Mouse (Mus musculus) bone marrow macrophage, adult 2 months (primary cell): ENCODE measurements around the gene Fgf9. TPM values are rescaled to one million over a fixed set of nuclear protein-coding genes. Genes with fewer than 3 reads are reported as not detected.

Experiments used
- H3K27ac ChIP-seq: 2 replicates; pipeline ENCODE4 v1.5.1; 2012; ENCODE audit warnings: low read depth, low read length; ENCODE audit not compliant: insufficient read depth
- H3K4me1 ChIP-seq: 2 replicates; pipeline ENCODE4 v1.6.1; 2012; ENCODE audit warnings: low read length; ENCODE audit not compliant: control insufficient read depth, insufficient read depth
- H3K4me3 ChIP-seq: 2 replicates; pipeline ENCODE4 v1.5.1; 2012; ENCODE audit warnings: mild to moderate bottlenecking, low read length, moderate library complexity; ENCODE audit not compliant: insufficient read depth
- CTCF ChIP-seq: IDR thresholded peaks from 2 replicates; pipeline ENCODE4 v1.5.1; 2012; ENCODE audit warnings: low read depth, mild to moderate bottlenecking, low read length, moderate library complexity
- POLR2A ChIP-seq: IDR thresholded peaks from 2 replicates; pipeline ENCODE4 v1.6.1; 2012; ENCODE audit warnings: mild to moderate bottlenecking, low read depth, low read length, borderline replicate concordance
- polyA plus RNA-seq: library from polyadenylated mRNA; stranded (reverse); fragments of >200 nt; gene quantifications from 2 replicates; pipeline ENCODE4 v1.2.4, GENCODE M21; 2012; ENCODE audit not compliant: missing spikeins, insufficient read depth, insufficient read length

The Fgf9 gene
- polyA plus RNA-seq, 1 experiment = not detected

DNA sequence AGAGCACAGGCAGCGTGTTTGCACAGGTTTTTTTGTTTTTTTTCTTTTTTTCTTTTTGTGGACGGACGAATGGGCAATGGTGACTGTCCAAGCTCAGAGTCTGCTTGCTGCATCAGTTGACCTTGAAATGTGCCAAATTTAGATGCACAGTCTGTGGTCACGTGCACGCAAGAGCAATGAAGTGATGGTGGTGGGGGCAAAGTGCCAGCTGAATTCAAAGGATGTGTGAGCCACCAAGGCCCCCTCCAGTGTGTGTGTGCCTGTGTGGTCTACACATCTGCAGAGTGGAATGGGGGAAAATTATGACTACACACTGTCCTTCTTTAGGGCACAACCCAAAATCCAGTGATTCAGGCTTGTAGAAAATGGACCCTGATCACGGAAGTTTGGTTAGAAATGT, 42.8 kb downstream of the Fgf9 start:
- no peak overlapping the region for H3K4me3 ChIP-seq
- H3K27ac ChIP-seq = no peak overlapping the region
- TF ChIP-seq CTCF (no peak), POLR2A (no peak)
- H3K4me1 ChIP-seq = no peaks in the 10 kb centered on the region

DNA sequence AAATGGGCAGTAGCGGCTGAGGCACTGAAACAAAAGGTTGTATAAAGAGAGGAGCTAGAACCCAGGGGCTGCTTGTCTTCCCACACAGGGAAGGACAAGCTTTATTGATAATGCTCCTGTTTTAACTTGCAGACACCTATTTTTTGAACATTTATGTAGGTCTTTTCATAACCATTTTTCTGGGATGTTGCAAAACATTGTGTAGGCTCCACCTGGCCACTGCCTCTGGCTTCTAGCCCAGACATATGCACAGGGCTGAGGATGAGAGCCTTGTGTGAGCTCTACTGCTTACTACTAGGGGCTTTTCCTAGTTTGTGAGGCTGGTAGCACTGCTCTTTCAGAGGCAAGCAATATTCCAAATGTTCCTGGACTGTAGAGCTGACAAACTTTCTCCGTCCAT, 43.8 kb downstream of the Fgf9 start:
- H3K4me3 ChIP-seq = no peak overlapping the region
- no peaks in the 10 kb centered on the region for H3K4me1 ChIP-seq
- TF ChIP-seq POLR2A (no peak), CTCF (no peak)
- no peak overlapping the region for H3K27ac ChIP-seq

DNA sequence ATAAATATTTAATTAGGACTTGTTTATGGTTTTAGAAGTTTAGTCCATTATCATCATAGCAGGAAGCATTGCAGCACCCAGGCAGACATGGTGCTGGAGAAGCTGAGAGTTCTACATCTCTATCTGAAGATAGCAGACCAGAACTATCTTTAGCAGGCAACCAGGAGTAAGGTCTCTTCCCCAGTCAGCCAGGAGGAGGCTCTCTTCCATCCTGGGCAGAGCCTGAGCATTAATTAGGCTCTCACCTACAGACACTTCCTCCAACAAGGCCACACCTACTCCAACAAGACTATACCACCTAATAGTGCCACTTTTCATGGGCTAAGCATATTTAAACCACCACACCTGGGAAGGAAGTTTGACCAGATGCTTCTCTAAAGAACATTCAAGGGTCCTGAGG, 54.3 kb downstream of the Fgf9 start:
- Histone ChIP-seq H3K4me1 (no peaks in the 10 kb centered on the region), H3K4me3 (no peak overlapping the region), H3K27ac (no peak overlapping the region)
- TF ChIP-seq CTCF = no peak
- no peak for TF ChIP-seq POLR2A

DNA sequence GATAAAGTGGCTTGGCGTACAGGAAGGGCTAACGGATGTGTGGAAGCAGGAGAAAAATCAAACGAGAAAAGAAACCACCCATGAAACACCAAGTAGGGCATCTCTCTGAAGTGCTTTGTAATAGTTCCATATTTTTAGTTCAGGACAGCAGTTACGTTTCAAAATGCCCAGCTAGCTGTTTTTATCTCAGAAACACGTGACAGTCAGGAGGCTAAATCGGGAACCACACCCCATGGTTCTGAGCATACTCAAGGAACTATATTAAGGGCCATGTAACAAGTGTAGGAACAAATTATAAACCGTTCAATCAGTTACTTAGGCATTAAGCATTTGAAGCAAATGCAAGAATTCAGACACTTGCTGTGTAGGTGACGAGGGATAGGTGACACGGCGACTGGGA, 56.2 kb downstream of the Fgf9 start:
- H3K27ac ChIP-seq = no peak overlapping the region
- no peak for TF ChIP-seq POLR2A
- TF ChIP-seq CTCF = no peak
- no peaks in the 10 kb centered on the region for H3K4me1 ChIP-seq
- no peak overlapping the region for H3K4me3 ChIP-seq

DNA sequence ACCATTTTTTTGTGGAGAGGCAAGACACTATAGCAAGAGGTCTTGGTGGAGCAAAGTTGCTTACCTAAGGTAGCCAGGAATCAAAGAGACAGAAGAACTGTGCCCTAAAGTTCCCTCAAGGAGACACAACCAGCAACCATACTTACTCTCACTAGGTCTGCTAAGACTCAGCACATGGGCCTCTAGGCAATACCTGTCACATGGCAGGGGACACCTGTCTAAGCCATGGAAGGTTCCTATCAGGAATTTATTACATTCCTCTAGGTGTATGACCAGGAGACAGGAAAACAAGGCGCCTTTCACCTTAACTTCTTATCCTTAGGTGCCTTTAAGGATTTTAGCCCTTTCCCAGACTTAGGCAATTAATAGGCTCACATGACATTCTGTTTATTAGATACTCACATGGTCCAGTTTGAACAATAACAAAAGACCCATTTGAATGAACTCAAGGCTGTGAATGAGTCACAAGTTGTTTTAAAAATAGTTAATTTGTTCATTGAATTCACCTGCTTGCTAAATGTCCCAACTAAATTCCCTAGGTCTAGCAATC, 69.2 kb downstream of the Fgf9 start:
- no peak overlapping the region for H3K27ac ChIP-seq
- TF ChIP-seq POLR2A (no peak), CTCF (no peak)

DNA sequence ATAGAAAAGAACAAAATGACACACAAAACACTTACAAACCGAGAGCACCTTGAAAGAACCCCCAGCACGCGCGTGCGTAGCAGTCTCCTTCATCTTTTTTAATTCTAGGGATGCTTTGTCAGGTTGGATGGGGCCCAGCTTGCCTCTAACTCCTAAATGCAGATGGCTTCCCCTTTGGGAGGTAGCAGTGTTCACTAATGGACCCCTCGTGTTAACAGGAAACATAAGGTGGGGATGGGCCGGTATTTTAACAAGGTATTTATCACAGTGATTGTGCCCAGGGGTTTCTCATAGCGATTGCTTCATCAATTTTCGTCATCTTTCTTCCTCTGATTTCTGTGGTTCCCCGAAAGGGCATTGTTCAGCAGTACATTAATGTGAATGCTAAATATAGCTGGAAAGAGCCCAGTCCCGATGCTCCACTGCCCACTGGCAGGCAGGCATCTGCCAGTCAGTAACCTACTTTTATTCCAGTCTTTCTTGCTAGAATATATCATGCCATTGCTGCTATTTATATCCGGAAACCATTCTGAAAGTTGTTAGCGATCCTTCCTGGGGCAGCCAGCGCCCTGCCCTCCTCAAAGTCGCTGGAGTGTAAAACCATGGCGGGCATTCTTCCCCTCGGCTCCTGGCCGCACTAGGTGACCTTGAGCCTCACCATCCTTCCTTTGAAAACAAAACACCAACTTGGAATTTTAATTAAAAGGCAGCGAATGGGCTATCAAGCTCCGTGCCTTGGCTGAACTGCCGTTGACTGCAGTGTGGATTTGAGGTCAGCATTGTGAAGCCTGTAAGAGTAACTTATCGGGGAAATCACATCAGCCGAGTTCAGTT, 79.5 kb downstream of the Fgf9 start:
- H3K4me1 ChIP-seq = no peaks in the 10 kb centered on the region
- H3K4me3 ChIP-seq = no peak overlapping the region
- H3K27ac ChIP-seq = no peak overlapping the region
- TF ChIP-seq CTCF (no peak), POLR2A (no peak)

More for the DNA sequence above, 69.2 kb downstream of the Fgf9 start:
- Histone ChIP-seq H3K4me3 (no peak overlapping the region), H3K4me1 (no peaks in the 10 kb centered on the region)

DNA sequence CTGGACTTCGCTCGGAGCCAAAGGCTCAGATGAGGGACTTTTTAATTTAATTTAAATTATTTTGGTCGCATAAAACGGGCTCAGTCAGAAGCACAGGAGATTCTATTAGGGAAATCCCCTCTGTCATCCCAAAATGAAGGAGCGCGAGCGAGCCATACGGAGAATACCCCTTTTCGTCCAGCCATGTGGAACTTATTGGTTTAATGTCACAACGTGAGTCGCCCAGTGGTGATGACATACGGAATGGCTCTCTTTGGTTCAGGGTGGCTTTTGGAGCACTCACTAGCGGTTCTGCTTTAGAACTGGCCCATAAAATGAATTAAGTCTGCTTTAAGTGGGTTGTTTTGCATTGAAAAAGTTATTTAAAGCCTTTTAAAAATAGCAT, 80.1 kb downstream of the Fgf9 start:
- Histone ChIP-seq H3K4me3 (no peak overlapping the region), H3K4me1 (no peaks in the 10 kb centered on the region), H3K27ac (no peak overlapping the region)
- TF ChIP-seq CTCF (no peak), POLR2A (no peak)

DNA sequence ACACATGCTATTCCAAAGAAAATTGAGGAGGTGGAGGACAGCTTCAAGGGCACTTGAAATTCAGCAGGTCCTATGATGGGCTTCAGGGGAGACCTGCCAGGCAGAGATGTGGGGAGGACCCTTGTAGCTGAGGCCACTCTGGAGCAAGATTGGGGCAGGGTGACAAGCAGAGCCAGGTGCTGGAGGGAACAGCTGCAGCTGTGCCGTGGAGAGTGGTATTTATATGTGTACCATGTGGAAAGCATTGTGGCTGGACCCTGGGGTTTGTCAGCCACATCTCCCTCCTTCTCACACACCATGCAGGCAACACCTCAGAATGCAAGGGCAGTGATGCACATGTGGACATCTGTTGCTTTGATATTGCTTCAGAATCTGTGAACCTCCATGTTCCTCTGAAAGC, 81.8 kb downstream of the Fgf9 start:
- no peaks in the 10 kb centered on the region for H3K4me1 ChIP-seq

DNA sequence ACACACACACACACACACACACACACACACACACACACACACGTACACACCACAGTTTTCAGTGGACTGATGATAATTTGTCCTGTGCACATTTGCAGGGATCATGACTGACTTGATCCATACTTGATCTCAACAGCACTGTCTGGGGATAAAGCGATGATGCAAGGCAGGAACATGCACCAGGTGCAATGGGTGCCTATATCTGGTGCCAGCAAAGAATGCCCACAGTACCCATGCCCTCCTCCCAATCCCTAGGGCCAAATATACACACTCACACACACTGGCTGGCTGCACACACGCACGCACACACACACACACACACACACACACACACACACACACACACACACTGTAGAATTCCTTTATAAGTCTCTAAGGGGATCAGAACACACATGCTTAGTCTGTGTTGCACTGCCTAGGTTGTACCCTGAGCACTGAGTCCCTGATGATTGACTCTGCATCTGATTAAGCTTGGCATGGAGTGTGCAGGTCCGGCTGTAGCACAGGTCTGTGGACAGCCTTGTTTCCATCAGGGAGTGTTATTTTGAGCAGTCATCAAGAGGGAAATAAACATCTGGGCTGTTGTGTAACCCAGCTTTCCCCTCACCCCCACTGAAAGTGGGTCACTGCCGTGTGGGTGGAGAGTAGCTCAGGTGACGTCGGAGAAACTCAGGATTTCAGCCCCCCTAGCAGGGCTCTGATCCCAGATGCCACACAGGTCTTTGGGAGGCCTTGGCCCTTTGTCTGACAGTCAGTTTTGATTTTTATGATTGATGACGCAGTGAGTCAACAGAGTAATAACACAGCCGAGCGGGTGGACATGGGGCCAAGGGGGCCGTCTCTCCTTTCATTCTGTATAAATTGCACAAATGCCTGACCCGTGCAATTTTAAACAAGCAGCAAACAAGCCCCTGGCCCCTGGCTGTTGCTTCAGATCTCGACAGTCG, 83.4 kb downstream of the Fgf9 start:
- TF ChIP-seq CTCF = no peak
- TF ChIP-seq POLR2A = no peak
- H3K4me3 ChIP-seq = no peak overlapping the region
- no peaks in the 10 kb centered on the region for H3K4me1 ChIP-seq
- H3K27ac ChIP-seq = no peak overlapping the region

More for the DNA sequence above, 81.8 kb downstream of the Fgf9 start:
- H3K27ac ChIP-seq = no peak overlapping the region
- H3K4me3 ChIP-seq = no peak overlapping the region
- TF ChIP-seq POLR2A (no peak), CTCF (no peak)
